Mouse (Mus musculus): ENCODE results near the gene Bcl2l12.

Gene Bcl2l12

DNA sequence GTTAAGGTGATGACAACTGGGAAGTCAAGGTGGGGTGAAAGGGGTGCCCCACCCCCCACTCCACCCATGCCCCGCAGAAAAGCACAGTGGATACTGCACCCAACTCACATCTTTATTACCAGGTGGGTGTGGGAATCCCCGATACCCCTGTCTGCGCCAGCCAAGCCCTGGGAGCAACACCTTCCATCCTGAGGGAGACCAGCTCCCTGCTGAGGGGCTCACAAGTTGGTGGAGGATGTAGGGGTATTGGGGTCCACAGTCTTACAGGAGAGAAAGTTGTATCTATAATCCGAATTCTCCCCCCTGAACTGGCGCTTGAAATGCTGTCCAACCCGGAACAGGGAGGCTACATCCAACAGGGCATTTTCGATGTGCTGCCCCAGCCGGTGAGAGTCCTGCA is 39.2 kb downstream of the Bcl2l12 start:
- no peak for DNase-seq (ENCODE audit: extremely low spot score, low spot score)

DNA sequence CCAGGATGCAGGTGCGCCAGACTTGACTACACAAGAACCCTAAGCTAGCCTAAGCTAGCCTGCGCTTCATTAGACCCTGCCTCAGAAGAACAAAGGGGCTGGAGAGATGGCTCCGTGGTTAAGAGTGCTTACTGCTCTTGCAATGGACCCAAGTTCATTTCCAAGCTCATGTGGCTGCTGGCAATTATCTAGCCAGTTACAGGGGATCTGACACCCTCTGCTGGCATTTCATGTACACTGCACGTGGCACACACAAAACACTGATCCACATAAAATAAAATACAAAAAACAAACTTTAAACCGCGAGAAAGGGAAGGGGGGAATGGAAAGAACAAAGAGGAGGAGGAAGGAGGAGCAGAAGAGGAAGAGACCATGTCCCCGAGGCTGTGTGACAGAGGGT is 40.3 kb downstream of the Bcl2l12 start:
- DNase-seq (ENCODE audit: extremely low spot score, low spot score): no peak

DNA sequence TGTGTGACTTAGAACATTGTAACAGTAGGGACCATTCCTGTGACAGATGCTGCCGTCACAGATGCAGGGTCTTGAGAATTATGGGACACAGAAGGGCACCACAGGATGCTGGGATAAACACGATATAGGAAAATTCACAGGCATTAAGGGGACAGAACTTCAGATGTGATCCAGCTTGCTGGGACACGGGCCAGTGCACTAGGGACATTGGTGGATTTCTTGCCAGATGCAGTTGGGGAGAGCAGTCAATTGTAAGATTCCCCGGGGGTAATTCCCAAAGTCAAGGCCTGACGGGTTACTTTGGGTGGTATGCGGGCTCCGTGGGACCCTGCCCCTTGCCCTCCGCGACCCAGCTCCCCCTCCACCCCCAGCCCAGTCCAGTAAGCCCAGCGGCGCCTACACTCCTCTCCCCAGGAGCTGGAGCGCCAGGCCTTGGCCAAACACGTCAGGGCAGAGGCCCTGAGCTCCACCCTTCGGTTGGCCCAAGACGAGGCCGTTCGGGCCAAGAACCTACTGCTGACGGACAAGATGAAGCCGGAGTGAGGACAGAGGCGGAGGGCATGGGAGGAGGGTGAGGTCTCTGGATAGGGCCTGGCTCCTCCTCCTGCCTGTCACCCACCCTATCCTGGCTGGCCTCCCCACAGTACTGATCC is 41.2 kb downstream of the Bcl2l12 start:
- no peak for DNase-seq (ENCODE audit: extremely low spot score, low spot score)

- no peak for DNase-seq (ENCODE audit: extremely low spot score, low spot score)
Observed at GRCm38 (mm10) chr7:44956266-44956665, 42.2 kb downstream of the Bcl2l12 start.

- no peak for DNase-seq (ENCODE audit: extremely low spot score, low spot score)
Observed at GRCm38 (mm10) chr7:44955628-44956027, 42.9 kb downstream of the Bcl2l12 start.

DNA sequence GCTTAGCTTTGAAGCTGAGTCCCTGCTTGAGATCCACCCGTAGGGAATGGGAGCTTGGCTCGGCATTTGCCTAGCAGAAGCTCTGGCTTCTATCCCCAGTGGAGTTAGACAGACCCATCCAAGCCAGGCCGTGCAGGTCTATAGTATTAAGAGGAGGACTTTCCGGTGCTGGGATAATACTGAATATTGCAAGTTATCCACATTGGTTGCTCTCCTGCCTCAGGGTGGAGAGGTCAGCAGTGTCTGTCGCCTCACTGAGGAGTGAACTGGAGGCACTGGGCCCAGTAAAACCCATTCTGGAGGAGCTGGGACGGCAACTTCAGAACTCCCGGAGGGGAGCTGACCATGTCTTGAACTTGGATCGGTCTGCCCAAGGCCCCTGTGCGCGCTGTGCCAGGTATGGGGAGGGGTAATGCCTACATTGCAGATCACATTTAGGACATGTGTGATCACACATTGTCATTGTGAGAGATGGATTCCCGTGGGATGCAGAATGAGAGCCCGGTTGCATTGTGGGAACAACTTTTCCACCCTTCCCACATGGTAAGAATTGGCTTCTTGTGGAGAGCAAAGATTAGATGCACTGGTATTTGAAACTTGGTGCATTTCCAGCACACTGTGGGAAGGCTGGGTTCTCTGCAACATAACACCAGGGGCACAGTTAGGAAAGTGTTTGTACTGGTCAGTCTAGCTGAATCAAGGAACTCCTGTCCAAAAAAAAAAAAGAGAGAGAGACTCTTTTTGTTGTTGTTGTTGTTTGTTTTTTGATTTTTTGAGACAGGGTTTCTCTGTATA is 44.2 kb downstream of the Bcl2l12 start:
- DNase-seq (ENCODE audit: extremely low spot score, low spot score): no peak

- no peak for DNase-seq (ENCODE audit: extremely low spot score, low spot score)
Observed at GRCm38 (mm10) chr7:44953561-44953960, 45.0 kb downstream of the Bcl2l12 start.

- peak; percentile 87 for DNase-seq (ENCODE audit: extremely low spot score, low spot score)
Observed at GRCm38 (mm10) chr7:44952611-44953306, 45.8 kb downstream of the Bcl2l12 start.

- DNase-seq (ENCODE audit: extremely low spot score, low spot score): peak; percentile 49
Observed at GRCm38 (mm10) chr7:44951960-44952359, 46.6 kb downstream of the Bcl2l12 start.

- no peak for DNase-seq (ENCODE audit: extremely low spot score, low spot score)
Observed at GRCm38 (mm10) chr7:44949922-44950321, 48.6 kb downstream of the Bcl2l12 start.

DNA sequence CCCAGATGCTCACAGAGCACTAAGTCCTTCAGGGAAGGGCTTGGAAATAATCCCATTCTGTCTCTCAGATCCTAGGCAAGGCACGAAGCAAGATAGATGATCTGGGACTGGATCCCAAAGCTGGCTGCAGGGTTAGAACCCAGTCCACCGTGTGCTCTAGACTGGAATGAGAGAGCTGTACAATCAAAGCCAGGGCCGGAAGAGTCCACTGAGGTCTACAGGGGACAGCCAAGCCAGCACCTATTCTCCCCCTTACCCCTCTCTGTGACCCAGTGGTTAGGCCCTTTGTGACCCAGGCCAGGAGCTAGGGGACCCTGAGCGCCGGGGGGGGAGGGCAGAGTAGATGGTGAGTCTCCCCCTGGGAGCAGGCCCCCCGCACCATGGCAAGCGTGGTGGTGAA is 55.6 kb downstream of the Bcl2l12 start, which contains the start of gene Tsks:
Tsks (plus strand) TSS at position 301 of the 400 bp plus-strand sequence.
- DNase-seq (ENCODE audit: extremely low spot score, low spot score): no peak
